Mouse (Mus musculus) bone marrow macrophage, adult 2 months (primary cell): Measurements from ENCODE around the gene Foxk2.

ENCODE experiments used
- CTCF ChIP-seq: IDR thresholded peaks from 2 replicates; pipeline ENCODE4 v1.5.1; 2012; ENCODE audit warnings: low read depth, mild to moderate bottlenecking, low read length, moderate library complexity
- POLR2A ChIP-seq: IDR thresholded peaks from 2 replicates; pipeline ENCODE4 v1.6.1; 2012; ENCODE audit warnings: mild to moderate bottlenecking, low read depth, low read length, borderline replicate concordance

DNA sequence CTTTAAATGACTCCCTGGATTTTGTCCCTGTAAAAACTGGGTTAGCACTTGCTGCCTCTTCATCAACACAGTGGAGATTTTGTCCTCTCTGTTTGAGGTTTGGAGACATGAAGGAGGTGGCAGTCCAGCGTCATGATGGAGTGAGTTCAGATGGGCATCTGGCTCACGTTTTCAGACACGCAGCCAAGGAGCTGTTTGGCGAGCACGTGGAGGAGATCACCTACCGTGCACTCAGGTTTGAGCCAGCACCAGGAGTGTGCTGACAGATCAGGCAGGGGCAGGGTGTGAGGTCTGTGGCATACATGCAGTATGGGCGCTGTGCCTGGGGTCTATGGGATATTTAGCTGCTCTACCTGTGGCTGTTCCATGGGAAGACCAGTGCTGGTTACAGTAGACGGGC is 9.6 kb upstream of the Foxk2 start:
- TF ChIP-seq CTCF (no peak), POLR2A (no peak)
